Mouse (Mus musculus): ENCODE data around the gene Matk.
A peak's percentile ranks its signal among the peaks of the same experiment; 100 is the strongest.

The Matk gene

DNA sequence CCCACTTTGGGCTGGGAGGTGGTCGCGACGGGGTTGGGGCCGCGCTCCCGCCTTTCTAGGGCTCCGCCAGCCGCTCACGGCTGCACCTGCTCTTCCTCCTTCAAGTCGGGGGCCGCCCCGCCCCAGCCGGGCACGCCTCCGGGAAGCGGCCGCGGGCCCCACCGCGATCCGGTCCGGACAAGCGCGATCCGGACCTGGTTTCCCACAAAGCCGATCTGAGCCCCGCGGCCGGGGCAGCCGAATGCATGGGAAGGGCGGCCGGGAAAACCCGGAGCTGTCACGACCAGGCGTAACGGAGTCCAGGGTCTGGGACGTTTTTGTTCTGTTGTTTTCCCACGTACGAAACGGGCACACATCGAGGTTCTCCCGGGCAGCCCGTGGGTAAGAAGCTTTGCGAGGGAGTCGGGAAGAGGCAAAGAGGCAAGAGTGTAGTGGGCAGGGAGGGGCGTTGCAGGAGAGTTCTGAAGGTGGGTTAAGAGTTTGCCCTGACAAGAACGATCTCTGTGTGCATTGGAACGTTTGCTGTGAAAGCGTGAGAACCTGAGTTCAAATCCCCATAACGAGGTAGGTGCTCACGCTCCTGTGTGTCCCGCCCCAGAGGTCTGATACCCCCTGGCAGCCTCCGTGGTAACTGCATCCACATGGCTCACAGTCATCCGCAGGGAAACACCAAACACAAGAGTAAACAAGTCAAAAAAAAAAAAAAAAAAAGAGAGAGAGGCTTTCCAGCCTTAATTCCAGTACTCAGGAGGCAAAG is 33.1 kb downstream of the Matk start:
- DNase-seq (ENCODE audit: extremely low spot score) = peak; percentile 92

DNA sequence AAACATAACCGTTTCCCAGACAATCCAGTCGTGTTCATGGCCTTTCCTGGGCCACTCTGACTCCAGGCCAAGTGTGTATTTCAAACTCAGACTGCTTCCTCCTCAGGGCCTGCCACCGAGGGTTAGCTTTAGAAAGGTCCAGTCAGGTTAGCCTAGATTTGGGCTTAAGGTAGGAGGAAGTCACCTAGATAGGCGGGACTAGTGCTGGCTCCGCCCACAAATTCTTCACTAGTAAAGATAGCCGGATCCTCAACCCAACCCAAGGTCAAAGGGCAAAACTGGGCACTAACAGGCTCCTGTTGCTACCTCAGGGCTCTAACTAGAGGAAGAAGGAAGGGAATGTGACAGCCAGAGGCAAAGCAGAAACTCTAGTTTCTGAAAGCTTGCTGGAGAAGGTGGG is 33.9 kb downstream of the Matk start:
- DNase-seq (ENCODE audit: extremely low spot score) = no peak

DNA sequence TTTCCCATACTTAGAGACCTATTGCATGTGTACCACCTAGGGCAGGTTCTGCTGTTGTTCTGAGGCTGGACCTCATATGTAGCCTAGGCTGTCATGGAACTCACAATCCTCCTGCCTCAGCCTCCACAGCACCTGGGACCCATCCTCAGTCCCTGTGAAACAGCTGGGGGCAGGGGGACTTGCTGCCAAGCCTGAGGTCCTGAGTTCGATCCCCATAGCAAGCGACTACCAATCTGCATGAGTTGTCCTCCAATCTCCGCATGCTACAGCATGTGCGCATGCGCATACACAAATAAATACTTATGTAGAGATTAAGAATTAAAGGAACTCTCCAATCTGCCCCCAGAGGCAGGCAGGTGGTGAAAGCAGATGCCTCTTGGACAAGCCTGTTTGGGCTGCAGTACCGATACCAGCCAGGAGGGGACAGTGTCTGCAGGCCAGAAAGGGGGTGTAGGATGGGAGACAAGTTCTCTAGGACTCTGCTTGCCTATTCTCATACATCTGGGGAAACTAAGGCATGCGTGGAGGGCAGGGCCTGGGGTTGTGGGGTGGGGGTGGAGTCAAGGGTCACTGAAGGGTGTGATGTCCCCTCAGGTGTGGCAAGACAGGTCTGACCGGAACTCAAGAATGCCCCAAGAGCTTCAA is 34.9 kb downstream of the Matk start:
- peak; percentile 67 for DNase-seq (ENCODE audit: extremely low spot score)

DNA sequence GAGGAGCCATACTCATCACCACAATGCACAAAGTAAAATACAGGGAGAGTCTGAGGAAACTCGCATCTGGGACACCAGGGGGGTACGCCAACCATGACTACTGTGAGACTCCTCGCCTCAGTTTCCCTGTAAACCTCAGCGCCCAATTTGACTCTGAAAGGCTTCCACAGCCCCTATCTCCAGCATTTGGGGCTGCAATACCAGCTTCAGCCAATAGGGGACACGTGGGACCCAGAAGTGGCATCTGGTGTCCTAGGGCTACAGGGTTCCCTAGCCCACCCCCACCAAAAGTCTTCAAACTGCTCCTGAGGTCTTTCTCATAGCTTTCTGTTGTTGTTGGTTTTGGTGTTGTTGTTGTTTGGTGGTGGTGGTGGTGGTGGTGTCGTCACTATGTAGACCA is 35.9 kb downstream of the Matk start:
- DNase-seq (ENCODE audit: extremely low spot score) = no peak

DNA sequence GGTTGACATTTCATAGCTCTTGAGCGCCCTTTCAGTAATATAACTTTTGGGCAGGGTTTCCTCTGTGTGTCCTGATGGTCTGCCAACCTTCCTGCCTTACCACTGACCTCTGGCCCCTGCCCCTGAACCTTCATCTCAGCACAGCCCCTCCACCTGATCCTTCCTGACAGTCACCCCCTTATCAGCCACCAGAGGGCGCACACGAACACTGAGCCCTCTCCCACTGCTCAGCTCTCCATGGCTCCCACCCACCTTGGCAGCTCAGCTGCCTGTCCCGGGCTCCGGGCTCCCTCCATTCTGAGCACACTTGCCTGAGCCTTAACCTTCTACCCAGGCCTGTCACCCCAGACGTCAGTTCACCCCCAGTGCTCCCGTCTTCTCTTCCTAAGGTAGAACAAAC is 36.5 kb downstream of the Matk start:
- peak; percentile 76 for DNase-seq (ENCODE audit: extremely low spot score)

DNA sequence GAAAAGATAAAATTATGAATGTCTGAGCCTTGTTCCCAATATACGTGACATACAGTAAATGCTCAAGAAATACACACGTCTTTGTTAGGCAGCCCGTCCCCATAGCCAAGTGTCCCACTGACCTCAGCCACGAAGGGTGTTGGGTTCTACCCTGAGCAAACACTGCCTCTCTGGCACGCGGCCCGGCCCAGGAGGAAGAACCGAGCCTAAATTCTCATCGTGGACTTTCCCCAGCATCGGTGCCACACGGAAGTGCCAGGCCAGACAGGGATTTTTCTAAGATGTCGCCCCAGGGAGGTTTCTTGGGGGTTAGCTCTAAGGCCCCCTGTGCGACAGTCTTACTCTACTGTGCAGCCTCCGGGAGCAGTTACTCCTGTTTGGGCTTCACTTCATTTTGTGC is 37.1 kb downstream of the Matk start:
- DNase-seq (ENCODE audit: extremely low spot score) = no peak

DNA sequence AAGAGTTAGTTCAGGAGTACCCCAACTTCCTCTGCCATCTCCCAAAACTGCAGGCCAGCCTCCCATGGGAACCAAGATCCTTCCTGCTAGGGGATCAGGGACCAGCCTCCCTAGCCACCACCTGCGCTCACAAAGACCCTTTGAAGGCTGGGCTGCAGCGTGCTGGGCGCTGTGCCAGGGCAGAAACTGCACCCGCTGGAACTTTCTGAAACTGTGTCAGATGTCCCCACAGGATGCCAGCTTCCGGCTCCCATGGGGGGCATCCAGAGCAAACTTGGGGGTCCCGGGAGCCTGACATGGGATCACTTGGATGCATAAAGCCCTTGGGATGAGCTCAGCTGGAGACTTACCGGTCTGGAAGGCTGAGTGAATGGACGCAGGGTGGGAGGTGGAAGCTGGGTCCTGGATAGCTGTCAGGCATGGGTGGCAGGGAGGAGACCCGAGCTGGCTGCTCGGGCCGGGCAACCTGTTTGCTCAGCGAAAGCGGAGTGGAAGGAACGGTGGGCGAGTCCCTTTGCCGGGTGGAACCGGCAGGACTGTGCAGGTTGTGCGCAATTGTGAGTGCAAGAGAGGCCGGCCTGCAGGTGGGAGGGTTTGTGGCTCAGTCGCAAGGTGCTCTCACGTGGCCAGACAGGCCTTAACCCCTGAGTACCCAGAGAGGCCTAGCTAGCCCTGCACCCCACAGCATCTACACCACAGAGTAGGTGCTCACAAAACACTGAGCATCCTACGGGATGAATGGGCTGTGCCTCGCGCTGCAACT is 38.1 kb downstream of the Matk start:
- DNase-seq (ENCODE audit: extremely low spot score) = no peak

DNA sequence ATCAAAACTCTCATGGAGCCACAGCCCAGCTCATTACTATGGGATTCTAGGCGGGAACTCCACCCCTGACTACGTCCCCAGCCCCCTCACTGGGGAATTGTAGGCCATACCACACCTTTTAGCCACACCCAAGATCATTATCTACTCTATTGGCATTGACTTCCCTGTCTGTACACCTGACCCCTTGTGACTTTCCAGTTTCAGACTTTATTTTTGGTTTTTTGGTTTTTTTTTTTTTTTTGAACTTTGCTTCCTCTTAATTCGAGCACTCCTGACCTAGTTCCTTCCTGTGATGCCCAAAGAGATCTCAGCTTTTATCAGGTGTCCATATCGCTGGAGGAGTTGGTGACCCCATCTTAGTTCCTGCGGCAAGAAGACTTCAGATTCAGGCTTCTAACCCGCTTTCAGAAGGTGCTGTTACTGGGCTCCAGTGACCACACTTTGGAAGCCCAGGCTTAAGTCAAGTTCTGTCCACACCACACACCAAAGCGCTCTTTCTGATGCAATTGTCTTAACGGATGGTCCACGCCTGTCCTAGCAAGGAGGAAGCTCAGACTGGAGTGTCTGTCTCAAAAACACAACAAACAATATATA is 38.9 kb downstream of the Matk start, which contains the start of gene Tjp3:
Tjp3 (minus strand) TSS at position 71 of the 594 bp plus-strand sequence.
- DNase-seq (ENCODE audit: extremely low spot score) = no peak

DNA sequence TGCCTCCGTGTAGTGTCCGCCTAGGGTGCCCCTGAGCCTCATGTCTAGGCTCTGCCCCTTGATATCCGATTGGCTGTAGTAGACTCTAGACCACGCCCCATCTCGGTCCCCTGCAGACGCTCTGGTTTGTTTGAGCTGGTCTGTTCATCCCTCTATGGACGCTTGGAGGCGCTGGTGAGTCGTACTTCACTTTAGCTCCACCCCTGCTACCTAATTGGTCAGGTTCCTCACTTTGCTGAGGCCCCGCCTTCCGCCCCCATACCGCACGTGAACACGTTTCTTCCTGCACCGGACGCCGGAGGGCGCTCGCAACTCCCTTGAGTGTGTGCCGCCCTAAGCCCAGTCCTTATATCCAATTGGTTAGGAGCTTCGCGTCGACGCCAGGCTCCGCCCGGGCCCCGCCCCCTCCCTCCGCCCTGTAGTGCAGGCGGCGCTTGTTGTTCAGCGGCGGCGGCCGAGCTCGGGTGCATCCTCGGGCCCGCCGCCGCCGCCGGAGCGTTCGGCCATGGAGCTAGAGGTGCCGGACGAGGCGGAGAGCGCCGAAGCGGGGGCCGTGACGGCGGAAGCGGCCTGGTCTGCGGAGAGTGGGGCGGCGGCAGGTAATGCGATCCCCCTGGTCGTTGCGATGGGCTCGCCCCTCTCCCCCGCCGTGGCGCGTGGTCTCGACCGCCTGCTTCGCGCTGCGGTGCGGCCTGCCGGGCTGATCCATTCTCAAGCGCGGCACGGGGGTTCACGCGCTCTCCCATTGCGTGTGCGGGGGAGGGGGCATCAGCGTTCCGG is 40.0 kb downstream of the Matk start, which contains the start of gene Pip5k1c:
Pip5k1c (plus strand) TSS at position 410 of the 780 bp plus-strand sequence.
- DNase-seq (ENCODE audit: extremely low spot score) = peak; percentile 100

DNA sequence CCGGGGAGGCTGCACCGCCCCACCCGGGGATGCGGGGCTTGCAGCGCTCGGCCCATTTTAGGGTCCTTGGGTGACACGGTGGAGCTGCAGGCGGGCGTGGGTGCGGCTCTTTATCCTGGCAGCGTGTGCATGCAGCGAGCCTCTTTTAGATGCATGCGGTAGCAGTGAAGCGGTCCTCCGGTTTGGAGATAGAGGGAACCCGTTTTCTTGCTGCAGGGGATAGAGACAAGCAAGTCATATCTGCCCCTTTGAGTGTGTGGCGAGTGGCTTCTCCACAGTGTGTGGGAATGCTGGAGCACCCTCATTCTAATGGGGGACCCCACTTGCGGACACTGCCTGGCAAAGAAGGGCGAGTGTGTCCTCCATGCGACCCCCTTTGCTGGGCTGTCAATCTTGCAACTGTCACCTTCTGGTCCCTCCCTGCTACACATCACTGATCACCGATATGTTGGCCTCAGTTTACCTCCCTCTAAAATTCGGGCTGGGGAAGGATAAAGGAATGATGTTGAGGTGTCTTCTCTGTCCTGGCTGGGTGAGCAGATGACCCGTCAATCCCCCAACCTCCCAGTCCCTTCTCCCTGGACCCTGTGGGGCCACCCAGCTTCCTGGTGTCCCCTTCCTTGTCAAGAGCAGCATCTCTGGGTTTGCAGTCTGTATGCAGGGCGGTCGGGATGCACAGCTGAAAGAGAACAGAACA is 40.7 kb downstream of the Matk start:
- DNase-seq (ENCODE audit: extremely low spot score) = no peak

DNA sequence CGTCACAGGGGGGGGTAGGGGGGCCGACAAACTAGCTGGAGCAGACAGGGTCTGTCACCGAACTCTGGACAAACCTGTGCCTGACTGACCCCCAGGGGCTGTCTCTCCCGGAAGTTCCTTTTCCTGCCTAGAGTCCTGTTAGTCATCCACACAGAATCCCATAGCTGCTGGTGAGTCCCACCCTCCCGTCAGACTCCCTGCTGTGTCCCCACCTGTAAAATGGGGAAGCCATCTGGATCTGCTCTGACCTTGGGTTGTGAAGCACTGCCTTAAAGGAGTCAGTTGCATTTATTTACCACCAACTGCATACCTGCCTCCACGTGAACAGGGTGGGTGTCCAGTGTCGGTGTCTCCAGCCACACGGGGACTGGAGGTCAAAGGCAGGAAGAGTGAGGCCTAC is 41.7 kb downstream of the Matk start:
- no peak for DNase-seq (ENCODE audit: extremely low spot score)

DNA sequence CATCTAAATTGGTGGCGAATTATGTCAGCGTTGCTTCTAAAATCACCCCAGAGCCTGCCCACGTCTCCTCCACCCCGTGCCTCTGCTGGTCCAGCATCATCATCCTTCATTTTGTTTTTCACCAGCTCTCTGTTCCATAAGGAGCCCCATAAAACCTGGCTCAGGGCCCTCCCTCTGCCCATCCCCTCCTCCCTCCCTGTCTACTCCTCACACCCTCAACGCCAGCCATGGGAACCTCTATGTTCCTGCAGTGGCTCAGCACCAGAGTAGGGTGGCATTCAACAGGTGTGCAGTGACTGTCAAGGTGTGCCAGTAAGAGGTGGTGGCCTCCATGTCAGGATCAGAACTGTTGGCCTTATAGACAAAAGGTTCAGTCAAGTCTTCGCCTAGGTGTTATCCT is 42.5 kb downstream of the Matk start:
- no peak for DNase-seq (ENCODE audit: extremely low spot score)

DNA sequence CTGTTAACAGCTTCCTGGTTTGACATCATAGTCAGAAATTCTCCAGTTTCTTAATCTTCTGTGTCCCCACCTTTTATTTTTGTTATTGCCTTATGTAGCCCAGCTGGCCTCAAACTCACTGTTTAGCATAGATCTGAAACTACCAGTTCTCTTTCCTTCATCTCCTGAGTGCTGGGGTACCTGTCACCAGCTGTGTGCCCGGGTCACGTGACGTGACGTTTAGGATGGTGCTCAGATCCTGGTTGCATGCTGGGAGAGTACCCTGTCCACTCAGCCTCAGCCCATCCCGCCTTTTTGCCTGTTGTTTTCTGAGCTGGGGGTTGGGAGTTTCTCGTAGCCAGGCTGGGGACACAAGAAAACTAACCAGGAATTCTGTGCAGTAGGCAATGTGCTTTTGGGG is 44.5 kb downstream of the Matk start:
- DNase-seq (ENCODE audit: extremely low spot score) = no peak

DNA sequence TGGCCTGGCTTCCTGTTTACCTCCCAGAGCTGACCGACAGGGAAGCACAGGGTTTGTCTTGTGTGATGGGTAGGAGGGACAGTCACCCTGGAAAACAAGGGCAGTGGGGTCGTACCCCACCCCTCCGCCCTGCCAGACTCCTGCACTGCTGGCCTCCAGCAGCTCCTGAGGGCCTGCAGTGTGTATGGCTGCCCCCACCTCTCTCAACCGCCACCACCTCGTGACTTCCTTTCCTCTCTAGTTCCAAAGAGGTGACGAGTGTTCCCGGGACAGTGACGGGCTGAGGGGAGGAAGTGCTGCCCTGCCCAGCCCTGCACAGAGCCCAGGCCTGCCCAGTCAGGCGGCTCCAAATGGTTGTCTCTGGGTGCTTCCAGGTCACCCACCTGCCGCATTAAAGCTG is 45.1 kb downstream of the Matk start:
- no peak for DNase-seq (ENCODE audit: extremely low spot score)

DNA sequence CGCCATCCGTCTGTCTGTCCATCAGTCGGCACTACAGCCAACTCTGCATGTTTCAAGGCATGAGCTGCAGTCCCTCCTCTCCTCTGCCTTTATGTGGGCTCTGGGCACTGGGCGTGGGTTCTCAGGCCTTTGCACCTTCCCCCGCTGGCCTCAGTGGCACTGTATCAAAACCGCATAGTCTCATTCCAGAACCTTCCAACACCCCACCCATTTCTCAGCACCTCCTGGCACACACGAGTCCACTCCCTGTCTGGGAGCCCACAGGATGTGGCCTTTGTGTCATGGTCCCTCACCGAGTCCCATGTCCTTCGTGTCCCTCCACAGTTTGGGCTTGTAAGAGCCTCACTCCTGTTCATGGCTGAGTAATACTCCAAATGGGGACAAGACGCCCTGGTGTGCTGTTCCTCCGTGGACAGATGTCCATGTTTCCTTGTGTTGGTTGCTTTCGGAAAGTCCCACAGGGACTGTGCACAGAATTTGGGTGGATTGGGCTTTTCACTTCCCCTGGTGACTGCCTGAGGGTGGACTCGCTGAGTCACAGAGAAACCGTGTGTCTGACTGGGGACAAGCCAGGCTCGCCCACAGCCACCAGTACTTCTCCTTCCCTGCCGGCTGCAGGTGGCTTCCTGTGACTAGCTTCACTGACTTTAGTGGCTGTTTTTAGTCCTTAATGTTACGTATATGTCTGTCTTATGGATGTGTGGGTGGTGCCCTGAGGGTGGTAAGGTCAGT is 45.8 kb downstream of the Matk start:
- DNase-seq (ENCODE audit: extremely low spot score) = no peak

DNA sequence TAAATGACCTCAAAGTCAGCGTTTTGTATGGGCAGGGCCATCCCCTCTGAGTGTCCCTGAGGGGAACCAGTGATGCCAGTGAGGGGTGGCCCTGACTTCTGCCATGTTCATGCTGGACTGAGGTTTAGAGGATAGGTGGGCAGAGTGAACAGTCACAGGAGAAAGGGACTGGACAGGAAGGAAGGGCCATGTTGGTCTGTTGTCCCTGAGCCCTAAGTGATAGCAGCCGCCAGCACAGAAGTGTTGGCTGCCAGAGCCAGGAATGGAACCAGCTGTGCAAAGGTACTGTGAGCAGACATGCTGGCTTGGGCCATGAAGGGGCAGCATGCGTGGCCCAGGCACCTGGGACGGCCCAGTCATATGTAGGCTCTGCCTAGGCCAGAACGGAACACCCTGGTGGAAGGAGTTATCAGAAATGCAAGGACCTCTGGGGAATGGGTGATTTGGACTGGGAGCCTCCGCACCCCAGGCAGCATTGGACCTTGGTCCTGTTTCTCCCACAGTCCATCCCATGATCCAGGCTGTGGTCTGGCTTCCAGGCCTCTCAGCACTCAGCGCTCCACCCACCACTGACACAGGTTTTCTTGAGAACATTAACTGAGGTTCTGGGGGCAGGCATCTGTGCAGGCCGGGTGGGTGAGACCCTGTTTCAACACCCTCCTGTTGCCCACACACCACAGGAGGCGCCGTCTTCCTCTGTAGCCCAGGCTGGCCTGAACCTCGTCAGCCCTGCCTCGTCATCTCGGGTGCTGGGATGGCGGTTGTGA is 47.0 kb downstream of the Matk start:
- no peak for DNase-seq (ENCODE audit: extremely low spot score)

DNA sequence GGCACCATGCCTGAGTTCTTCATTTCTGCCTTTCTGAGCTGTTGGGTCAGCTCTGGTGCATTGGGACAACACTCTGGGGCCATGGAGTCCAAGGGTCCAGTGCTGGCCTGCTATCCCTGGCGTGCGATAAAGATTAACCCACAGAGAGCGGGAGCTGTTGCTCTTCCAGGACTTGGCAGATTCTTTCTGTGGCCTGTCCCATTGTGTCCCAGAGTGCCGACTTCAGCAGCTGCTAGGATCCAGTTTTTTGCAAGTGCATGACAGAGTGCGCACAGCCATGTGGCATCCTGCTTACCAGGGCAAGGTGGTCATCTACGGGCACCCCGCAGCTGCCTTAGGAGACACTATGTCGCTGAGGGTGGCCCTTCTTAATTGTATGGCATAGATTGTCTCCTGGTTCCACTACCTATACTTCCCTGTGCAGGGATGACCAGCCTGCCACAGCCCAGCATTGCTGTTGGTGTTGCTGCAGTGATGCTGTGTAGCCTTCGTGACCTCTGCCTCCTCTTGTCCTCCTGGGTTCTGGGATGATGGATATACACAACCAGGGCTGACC is 47.7 kb downstream of the Matk start:
- no peak for DNase-seq (ENCODE audit: extremely low spot score)

DNA sequence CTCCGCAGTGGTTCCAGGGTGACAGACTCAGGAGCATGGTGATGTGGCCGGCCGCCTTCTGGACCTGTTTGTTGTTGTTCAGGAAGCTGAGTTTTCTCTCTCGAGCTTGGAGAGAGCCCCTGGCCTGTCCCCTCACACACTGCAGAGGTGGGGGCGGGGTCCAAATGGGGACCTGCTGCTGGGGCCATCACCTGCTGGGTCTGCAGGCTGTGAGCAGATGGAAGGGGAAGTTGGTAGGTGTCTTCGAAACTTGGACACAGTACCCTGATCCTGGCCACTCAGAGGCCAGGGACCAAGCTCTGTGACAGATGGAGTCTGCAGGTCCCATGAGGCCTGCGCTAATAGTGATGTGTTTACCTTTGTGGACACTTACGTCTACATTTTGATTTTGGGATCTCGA is 48.6 kb downstream of the Matk start:
- no peak for DNase-seq (ENCODE audit: extremely low spot score)

DNA sequence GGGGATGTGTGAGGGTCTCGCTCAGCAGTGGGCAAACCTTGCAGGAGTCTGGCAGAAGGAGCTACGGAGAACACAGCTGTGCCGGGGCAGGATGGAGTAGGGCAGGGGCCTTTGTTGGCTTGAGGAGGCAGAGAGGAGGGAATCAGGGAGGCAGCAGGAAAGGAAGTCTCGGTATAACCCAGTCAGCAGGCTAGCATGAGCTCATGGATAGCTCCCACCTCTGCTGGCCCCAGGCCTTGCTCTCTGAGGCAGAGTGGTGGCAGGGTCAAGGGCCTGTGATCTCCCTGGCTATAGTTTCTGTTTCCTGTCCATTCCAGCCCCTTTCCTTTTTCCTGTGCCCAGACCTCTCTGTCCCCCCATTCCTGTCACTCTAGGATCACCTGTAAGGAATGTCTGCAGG is 49.6 kb downstream of the Matk start:
- no peak for DNase-seq (ENCODE audit: extremely low spot score)

All from embryo, embryonic 9.5 days (tissue).